Mouse (Mus musculus): ENCODE measurements around the gene Vmn1r234.

- TF ChIP-seq CTCF (IDR thresholded peaks at IDR 0.05; ENCODE audit: borderline replicate concordance, control insufficient read depth, extremely low read depth, insufficient read depth, low read length, poor library complexity), result no peak
- TF ChIP-seq POLR2A (IDR thresholded peaks at IDR 0.05; ENCODE audit: control insufficient read depth, extremely low read depth, insufficient read depth, low read length, poor library complexity), result no peak
Observed at GRCm38 (mm10) chr17:21256111-21256510, 30.2 kb downstream of the Vmn1r234 start, which contains the start of gene Vmn1r235.

All from thymus, adult 2 months (tissue).